Mouse (Mus musculus): ENCODE measurements around the gene Bok.

DNA sequence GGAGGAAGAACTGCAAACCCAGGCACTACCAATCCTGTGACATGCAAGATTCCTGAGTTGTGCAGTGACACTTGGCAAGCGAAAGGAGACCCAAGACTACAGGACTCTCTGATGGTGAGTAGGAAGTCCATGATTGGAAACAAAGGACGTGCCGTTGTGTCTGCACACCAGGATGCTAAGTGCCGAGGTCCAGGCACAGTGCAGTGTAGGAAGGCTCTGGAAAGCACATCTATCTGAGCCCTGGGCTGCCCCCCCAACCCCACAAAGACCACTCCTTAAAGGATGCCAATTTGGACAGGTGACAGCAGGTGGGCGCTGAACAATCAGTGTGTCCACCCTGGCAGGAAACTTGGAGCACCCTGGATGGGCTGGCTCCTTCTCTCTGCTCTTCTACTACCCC, 45.6 kb downstream of the Bok start:
- no peak for TF ChIP-seq CTCF (IDR thresholded peaks at IDR 0.05; ENCODE audit: extremely low read depth, insufficient read depth, low read length)
- TF ChIP-seq POLR2A (IDR thresholded peaks at IDR 0.05; ENCODE audit: extremely low read depth, insufficient read depth, low read length) = no peak
